Mouse (Mus musculus): Measurements from ENCODE around the gene Grip2.

Gene Grip2

GRCm38 (mm10) chr6:91796064-91796463 is 31.0 kb downstream of the Grip2 start:
- in situ Hi-C loops (cut with MboI, MseI) = no loop called here

- in situ Hi-C loops (cut with MboI, MseI) = no loop called here
Observed at GRCm38 (mm10) chr6:91795640-91796039, 31.4 kb downstream of the Grip2 start.

- in situ Hi-C loops (cut with MboI, MseI) = loop anchor here (10.0 kb wide), 1 partner anchor 276 kb away; no protein-coding TSS in a partner anchor
Observed at GRCm38 (mm10) chr6:91788311-91788798, 38.7 kb downstream of the Grip2 start.

GRCm38 (mm10) chr6:91785018-91785417 is 42.0 kb downstream of the Grip2 start:
- in situ Hi-C loops (cut with MboI, MseI) = loop anchor here (10.0 kb wide), 1 partner anchor 280 kb away; no protein-coding TSS in a partner anchor

GRCm38 (mm10) chr6:91779206-91779605 is 47.8 kb downstream of the Grip2 start:
- in situ Hi-C loops (cut with MboI, MseI) = no loop called here

- in situ Hi-C loops (cut with MboI, MseI) = no loop called here
Observed at GRCm38 (mm10) chr6:91776543-91776942, 50.5 kb downstream of the Grip2 start.

- in situ Hi-C loops (cut with MboI, MseI) = no loop called here
Observed at GRCm38 (mm10) chr6:91773951-91774350, 53.1 kb downstream of the Grip2 start.

GRCm38 (mm10) chr6:91767550-91767949 is 59.5 kb downstream of the Grip2 start:
- in situ Hi-C loops (cut with MboI, MseI) = no loop called here

- in situ Hi-C loops (cut with MboI, MseI) = no loop called here
Observed at GRCm38 (mm10) chr6:91762051-91762742, 64.9 kb downstream of the Grip2 start.

GRCm38 (mm10) chr6:91754845-91755244 is 72.2 kb downstream of the Grip2 start:
- in situ Hi-C loops (cut with MboI, MseI) = no loop called here

- in situ Hi-C loops (cut with MboI, MseI) = no loop called here
Observed at GRCm38 (mm10) chr6:91754098-91754497, 73.0 kb downstream of the Grip2 start.

- in situ Hi-C loops (cut with MboI, MseI) = no loop called here
Observed at GRCm38 (mm10) chr6:91752884-91753283, 74.2 kb downstream of the Grip2 start.

- in situ Hi-C loops (cut with MboI, MseI) = no loop called here
Observed at GRCm38 (mm10) chr6:91750976-91751375, 76.1 kb downstream of the Grip2 start.

- in situ Hi-C loops (cut with MboI, MseI) = no loop called here
Observed at GRCm38 (mm10) chr6:91746776-91747175, 80.3 kb downstream of the Grip2 start.

- in situ Hi-C loops (cut with MboI, MseI) = no loop called here
Observed at GRCm38 (mm10) chr6:91745947-91746582, 81.0 kb downstream of the Grip2 start.

- in situ Hi-C loops (cut with MboI, MseI) = no loop called here
Observed at GRCm38 (mm10) chr6:91745246-91745645, 81.8 kb downstream of the Grip2 start.

- in situ Hi-C loops (cut with MboI, MseI) = loop anchor here (5.0 kb wide), 1 partner anchor 172 kb away; no protein-coding TSS in a partner anchor
Observed at GRCm38 (mm10) chr6:91743886-91744285, 83.2 kb downstream of the Grip2 start.

GRCm38 (mm10) chr6:91742995-91743394 is 84.1 kb downstream of the Grip2 start:
- in situ Hi-C loops (cut with MboI, MseI) = loop anchor here (5.0 kb wide), 1 partner anchor 171 kb away; no protein-coding TSS in a partner anchor

- in situ Hi-C loops (cut with MboI, MseI) = loop anchor here (5.0 kb wide), 1 partner anchor 170 kb away; no protein-coding TSS in a partner anchor
Observed at GRCm38 (mm10) chr6:91742466-91742865, 84.6 kb downstream of the Grip2 start.

- in situ Hi-C loops (cut with MboI, MseI) = loop anchor here (5.0 kb wide), 1 partner anchor 169 kb away; no protein-coding TSS in a partner anchor
Observed at GRCm38 (mm10) chr6:91741046-91741445, 86.0 kb downstream of the Grip2 start.

GRCm38 (mm10) chr6:91738058-91738457 is 89.0 kb downstream of the Grip2 start:
- in situ Hi-C loops (cut with MboI, MseI) = no loop called here

GRCm38 (mm10) chr6:91737451-91737850 is 89.6 kb downstream of the Grip2 start:
- in situ Hi-C loops (cut with MboI, MseI) = no loop called here

- in situ Hi-C loops (cut with MboI, MseI) = no loop called here
Observed at GRCm38 (mm10) chr6:91736471-91736870, 90.6 kb downstream of the Grip2 start.

All from regulatory T cell (primary cell).